Mouse (Mus musculus) forebrain, embryonic 12.5 days (tissue): ENCODE data around the gene Colgalt2. TPM values are rescaled to one million over a fixed set of nuclear protein-coding genes. Genes with fewer than 3 reads are reported as not detected.
A peak's percentile ranks its signal among the peaks of the same experiment; 100 is the strongest.
"Not testable (repeated sequence)": the region's sequence is repeated elsewhere in the genome, so short reads cannot be mapped to it uniquely, and the experiment has no call there.

Experiments used
- ATAC-seq: fragments of 200-750 bp; cut with Nextera tagmentation; 2 replicates; pipeline ENCODE4 v1.8.0; 2017; ENCODE audit warnings: moderate TSS enrichment; ENCODE audit not compliant: low FRiP score
- H3K27ac ChIP-seq: fragments of 300-500 bp; sonication (generic); 2 replicates; pipeline ENCODE4 v1.5.1; 2016; ENCODE audit warnings: mild to moderate bottlenecking
- H3K27me3 ChIP-seq: fragments of 300-500 bp; sonication (generic); 2 replicates; pipeline ENCODE4 v1.6.1; 2016; ENCODE audit warnings: mild to moderate bottlenecking
- H3K36me3 ChIP-seq: fragments of 300-500 bp; sonication (generic); replicated peaks from 2 replicates; pipeline ENCODE4 v1.6.1; 2016; ENCODE audit warnings: mild to moderate bottlenecking
- H3K4me1 ChIP-seq: fragments of 300-500 bp; sonication (generic); 2 replicates; pipeline ENCODE4 v1.6.1; 2016
- H3K4me2 ChIP-seq: fragments of 300-500 bp; sonication (generic); 2 replicates; pipeline ENCODE4 v1.6.1; 2016; ENCODE audit warnings: mild to moderate bottlenecking, moderate library complexity
- H3K4me3 ChIP-seq: fragments of 300-500 bp; sonication (generic); replicated peaks from 2 replicates; pipeline ENCODE4 v1.5.1; 2016; ENCODE audit warnings: mild to moderate bottlenecking
- H3K9ac ChIP-seq: fragments of 300-500 bp; sonication (generic); 2 replicates; pipeline ENCODE4 v1.6.1; 2016; ENCODE audit warnings: mild to moderate bottlenecking
- H3K9me3 ChIP-seq: fragments of 300-500 bp; sonication (generic); 2 replicates; pipeline ENCODE4 v1.6.1; 2016
- WGBS: fragments of 180-500 bp; shearing (Covaris S2); methylation state at CpG from one replicate; pipeline ENCODE4 v1.1.7; 2016; 5-methylcytosine and 5-hydroxymethylcytosine counted together
- polyA plus RNA-seq: library from polyadenylated mRNA; unstranded; fragments of >200 nt; fragmentation: Nextera tagmentation; extraction: Ambion mirVana; gene quantifications from 2 replicates; pipeline ENCODE4 v1.2.1, GENCODE M21; 2016

The Colgalt2 gene
- polyA plus RNA-seq, 1 experiment from 2014 or later, result 2.1 TPM

DNA sequence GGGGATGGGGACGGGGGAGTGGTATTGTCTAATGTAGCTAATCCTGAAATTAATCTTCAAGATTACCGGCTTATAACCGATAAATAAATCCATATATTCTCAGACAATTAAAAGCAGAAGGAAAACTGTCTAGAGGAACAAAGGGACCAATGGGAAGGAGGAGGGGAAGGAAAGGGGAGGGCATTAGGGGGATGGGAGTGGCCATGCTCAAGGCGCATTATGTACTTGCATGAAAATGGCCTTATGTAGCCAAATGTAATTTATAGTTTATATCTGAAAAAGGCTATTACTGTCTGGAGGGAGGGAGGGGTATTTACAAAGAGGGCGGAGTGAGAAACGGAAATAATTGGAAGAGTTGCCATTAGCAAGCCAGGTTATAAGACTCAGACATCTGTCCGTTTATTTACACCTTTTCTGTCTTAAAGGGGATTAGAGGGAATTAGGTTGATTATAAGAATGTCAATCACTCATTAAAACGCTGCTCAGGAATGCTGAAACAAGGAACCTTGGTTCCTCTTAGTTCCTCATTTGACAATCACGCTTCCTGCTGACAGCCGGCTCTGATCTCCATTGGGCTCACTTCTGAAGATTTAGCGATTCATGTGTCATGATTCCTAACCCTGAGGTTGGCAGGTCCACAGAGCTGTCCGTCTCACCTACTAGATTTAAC, 28.4 kb downstream of the Colgalt2 start:
- WGBS, result 38% methylated on average over 12 of the region's 12 CpGs

DNA sequence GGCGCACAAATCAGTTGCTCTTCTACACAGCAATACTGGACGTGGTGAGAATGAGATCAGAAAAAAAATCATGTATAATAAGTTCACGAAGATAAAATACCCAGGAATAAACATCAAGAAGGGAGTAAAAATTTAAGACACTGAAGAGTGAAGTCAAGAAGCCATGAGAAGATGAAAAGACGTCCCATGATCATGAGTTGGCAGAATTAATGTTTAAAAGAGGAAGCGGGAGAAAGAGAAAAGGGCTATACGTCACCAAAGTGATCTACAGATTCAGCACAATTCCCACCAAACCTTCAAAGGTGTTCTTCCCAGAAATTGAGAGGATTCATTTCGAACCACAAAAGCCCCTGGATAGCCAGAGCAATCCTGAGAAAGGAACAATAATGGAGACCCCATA, 30.2 kb downstream of the Colgalt2 start:
- Histone ChIP-seq H3K4me3 (no peak overlapping the region), H3K27me3 (no peaks in the 10 kb centered on the region), H3K9me3 (no peaks in the 10 kb centered on the region), H3K36me3 (no peaks in the 10 kb centered on the region), H3K27ac (no peak overlapping the region), H3K4me2 (no peak overlapping the region), H3K9ac (no peak overlapping the region), H3K4me1 (peaks cover 3% of the 10 kb centered on the region; the same call in 1 of the 2 replicates)
- WGBS, result 86% methylated on average over 7 of the region's 7 CpGs
- ATAC-seq, result no peak

More for the DNA sequence above, 28.4 kb downstream of the Colgalt2 start:
- Histone ChIP-seq H3K4me1 (peaks cover 3% of the 10 kb centered on the region; the same call in 1 of the 2 replicates), H3K27me3 (no peaks in the 10 kb centered on the region), H3K4me2 (peak overlapping the region; percentile 3; the same call in 1 of the 2 replicates), H3K9me3 (no peaks in the 10 kb centered on the region), H3K9ac (no peak overlapping the region), H3K27ac (no peak overlapping the region), H3K4me3 (no peak overlapping the region), H3K36me3 (no peaks in the 10 kb centered on the region)
- peak; percentile 63; the same call in 1 of the 2 replicates for ATAC-seq

- Histone ChIP-seq H3K4me2 (no peak overlapping the region), H3K27ac (no peak overlapping the region), H3K27me3 (no peaks in the 10 kb centered on the region), H3K4me3 (no peak overlapping the region), H3K9me3 (no peaks in the 10 kb centered on the region), H3K4me1 (no peaks in the 10 kb centered on the region), H3K36me3 (no peaks in the 10 kb centered on the region), H3K9ac (no peak overlapping the region)
- no peak for ATAC-seq
- WGBS, result 83% methylated on average over 4 of the region's 4 CpGs
Observed at GRCm38 (mm10) chr1:152434166-152434565, 34.5 kb downstream of the Colgalt2 start.

GRCm38 (mm10) chr1:152437518-152437917, 37.9 kb downstream of the Colgalt2 start:
- 89% methylated on average over 15 of the region's 17 CpGs for WGBS

GRCm38 (mm10) chr1:152439408-152439807, 39.8 kb downstream of the Colgalt2 start:
- no peaks in the 10 kb centered on the region for H3K4me1 ChIP-seq
- no peaks in the 10 kb centered on the region for H3K9me3 ChIP-seq
- no peak overlapping the region for H3K4me2 ChIP-seq
- H3K27ac ChIP-seq, result no peak overlapping the region
- no peaks in the 10 kb centered on the region for H3K36me3 ChIP-seq
- H3K27me3 ChIP-seq, result no peaks in the 10 kb centered on the region
- H3K4me3 ChIP-seq, result no peak overlapping the region
- no peak for ATAC-seq
- WGBS, result 75% methylated on average over 4 of the region's 4 CpGs
- no peak overlapping the region for H3K9ac ChIP-seq

More at GRCm38 (mm10) chr1:152437518-152437917, 37.9 kb downstream of the Colgalt2 start:
- H3K27ac ChIP-seq, H3K9ac ChIP-seq, H3K9me3 ChIP-seq, H3K4me3 ChIP-seq, H3K4me2 ChIP-seq, ATAC-seq, H3K4me1 ChIP-seq, H3K27me3 ChIP-seq, H3K36me3 ChIP-seq: not testable (repeated sequence)

DNA sequence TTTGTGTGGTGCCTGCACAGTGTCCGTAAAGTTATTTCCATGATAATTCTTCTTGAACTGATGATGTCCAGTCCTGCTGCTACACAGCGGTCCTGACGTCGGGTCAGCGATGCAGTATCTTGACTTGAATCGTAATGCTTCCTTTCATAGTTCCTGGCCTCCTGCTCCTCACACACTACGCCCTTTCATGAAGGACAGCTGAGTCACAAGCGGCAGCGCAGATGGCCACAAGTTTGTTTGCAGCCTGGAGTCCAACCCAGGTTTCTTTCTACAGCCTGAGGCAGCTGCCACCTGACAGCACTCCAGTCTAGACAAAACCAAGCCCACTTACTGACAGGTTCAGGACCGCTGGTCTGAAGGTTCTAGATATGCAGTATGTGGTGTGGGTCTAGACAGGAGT, 40.2 kb downstream of the Colgalt2 start:
- no peak overlapping the region for H3K4me3 ChIP-seq
- no peaks in the 10 kb centered on the region for H3K4me1 ChIP-seq
- ATAC-seq, result no peak
- no peaks in the 10 kb centered on the region for H3K9me3 ChIP-seq
- WGBS, result 88% methylated on average over 10 of the region's 10 CpGs
- H3K9ac ChIP-seq, result no peak overlapping the region
- H3K27ac ChIP-seq, result no peak overlapping the region
- no peaks in the 10 kb centered on the region for H3K36me3 ChIP-seq
- no peak overlapping the region for H3K4me2 ChIP-seq
- no peaks in the 10 kb centered on the region for H3K27me3 ChIP-seq

DNA sequence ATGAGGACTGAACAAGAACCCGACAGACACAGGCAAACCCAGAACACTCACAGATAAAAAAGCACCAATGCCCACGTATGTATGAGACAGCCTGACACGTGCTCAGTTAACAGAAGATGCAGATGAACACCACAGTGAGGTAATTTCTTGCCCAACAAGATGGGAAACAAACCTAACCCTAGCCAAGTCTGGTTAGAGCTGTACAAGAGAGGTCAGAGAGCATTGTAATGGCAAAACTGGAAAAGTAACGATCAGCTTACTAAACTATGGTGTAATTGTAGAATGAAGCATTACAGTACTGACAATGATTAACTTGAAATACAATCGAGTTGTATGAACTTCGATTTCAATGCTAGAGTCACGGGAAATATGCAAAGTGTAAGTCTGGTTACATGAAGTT, 45.0 kb downstream of the Colgalt2 start:
- 91% methylated on average over 7 of the region's 7 CpGs for WGBS
- Histone ChIP-seq H3K27me3 (no peaks in the 10 kb centered on the region), H3K9ac (no peak overlapping the region), H3K4me1 (no peaks in the 10 kb centered on the region), H3K36me3 (no peaks in the 10 kb centered on the region), H3K4me3 (no peak overlapping the region), H3K27ac (no peak overlapping the region), H3K9me3 (no peaks in the 10 kb centered on the region), H3K4me2 (no peak overlapping the region)
- no peak for ATAC-seq

- H3K9me3 ChIP-seq, result no peaks in the 10 kb centered on the region
- 90% methylated on average over 6 of the region's 6 CpGs for WGBS
- no peaks in the 10 kb centered on the region for H3K27me3 ChIP-seq
- no peak overlapping the region for H3K4me3 ChIP-seq
- no peak overlapping the region for H3K27ac ChIP-seq
- H3K4me1 ChIP-seq, result no peaks in the 10 kb centered on the region
- no peaks in the 10 kb centered on the region for H3K36me3 ChIP-seq
- no peak overlapping the region for H3K9ac ChIP-seq
- H3K4me2 ChIP-seq, result no peak overlapping the region
- no peak for ATAC-seq
Observed at GRCm38 (mm10) chr1:152445925-152446324, 46.3 kb downstream of the Colgalt2 start.

DNA sequence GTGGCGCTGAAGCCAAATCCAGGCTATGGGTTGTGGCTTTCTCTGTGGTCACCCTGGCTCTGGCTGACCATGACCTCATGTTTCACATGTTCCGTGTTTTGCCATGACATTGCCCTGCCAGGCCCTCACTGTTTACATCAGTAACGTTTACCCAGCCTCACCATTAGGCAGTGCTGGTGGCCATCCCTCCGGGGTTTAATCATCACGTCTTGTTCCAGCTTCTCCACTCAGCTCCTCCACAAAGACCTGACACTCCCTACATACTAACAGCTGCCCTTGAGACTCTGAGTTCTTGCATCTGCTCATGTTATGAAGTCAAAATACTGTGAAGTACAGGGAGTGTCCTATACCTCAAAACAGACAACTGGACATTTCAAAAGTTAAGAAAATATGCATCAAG, 54.9 kb downstream of the Colgalt2 start:
- no peaks in the 10 kb centered on the region for H3K27me3 ChIP-seq
- H3K27ac ChIP-seq, result no peak overlapping the region
- no peak overlapping the region for H3K9ac ChIP-seq
- no peak for ATAC-seq
- peaks cover 14% of the 10 kb centered on the region for H3K4me1 ChIP-seq
- H3K36me3 ChIP-seq, result no peaks in the 10 kb centered on the region
- no peak overlapping the region for H3K4me2 ChIP-seq
- H3K9me3 ChIP-seq, result no peaks in the 10 kb centered on the region
- no peak overlapping the region for H3K4me3 ChIP-seq
- 85% methylated on average over 5 of the region's 5 CpGs for WGBS

DNA sequence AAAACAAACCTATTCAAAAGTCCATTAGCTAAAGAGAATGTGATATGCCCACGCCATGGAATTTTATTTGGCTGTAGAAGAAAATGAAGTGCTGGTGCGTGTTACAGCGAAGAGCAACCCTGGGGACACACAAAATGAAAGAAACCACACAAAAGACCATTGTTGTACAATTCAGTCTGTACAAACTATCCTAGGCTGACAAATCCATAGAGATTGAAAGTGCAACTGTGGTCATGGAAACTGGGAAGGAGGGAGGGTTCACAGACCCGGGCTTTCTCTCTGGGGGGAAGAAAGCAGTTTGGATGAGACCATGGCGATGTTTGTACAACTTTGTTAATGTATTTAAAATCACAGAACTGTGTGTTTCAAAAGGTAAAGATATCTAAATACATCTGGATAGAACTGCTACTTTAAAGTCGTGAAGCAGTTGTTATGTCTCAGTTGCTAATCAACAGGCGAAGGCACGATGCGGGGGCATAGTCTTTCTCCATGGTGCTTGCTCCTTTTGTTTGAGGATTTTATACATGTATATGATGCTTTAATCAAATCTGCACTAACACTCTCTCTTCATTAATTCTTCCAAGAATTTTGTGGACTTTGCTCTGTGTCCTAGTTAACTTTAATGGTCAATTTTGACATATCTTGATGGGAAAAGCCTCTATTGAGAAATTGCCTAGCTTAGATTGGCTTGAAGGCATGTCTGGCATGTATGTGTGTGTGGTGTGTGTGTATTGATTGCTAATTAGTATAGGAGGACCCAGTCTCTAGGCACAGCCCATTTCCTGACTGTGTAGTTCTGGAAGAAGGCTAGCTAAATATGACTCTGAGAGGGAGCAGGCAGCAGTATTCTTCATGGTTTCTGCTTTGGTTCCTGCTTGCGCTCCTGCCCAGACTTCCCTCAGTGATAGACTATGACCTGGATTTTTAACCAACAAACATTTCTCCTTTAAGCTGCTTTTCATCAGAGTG, 55.9 kb downstream of the Colgalt2 start:
- Histone ChIP-seq H3K27me3 (no peaks in the 10 kb centered on the region), H3K27ac (no peak overlapping the region), H3K9ac (no peak overlapping the region), H3K9me3 (no peaks in the 10 kb centered on the region), H3K4me3 (no peak overlapping the region), H3K4me1 (peaks cover 14% of the 10 kb centered on the region), H3K36me3 (no peaks in the 10 kb centered on the region), H3K4me2 (no peak overlapping the region)
- WGBS, result 63% methylated on average over 10 of the region's 10 CpGs
- ATAC-seq, result peak; percentile 41; the same call in 1 of the 2 replicates

GRCm38 (mm10) chr1:152456266-152456665, 56.6 kb downstream of the Colgalt2 start:
- no peaks in the 10 kb centered on the region for H3K27me3 ChIP-seq
- WGBS, result 83% methylated on average over 3 of the region's 3 CpGs
- H3K4me1 ChIP-seq, result peaks cover 14% of the 10 kb centered on the region
- no peak overlapping the region for H3K9ac ChIP-seq
- H3K36me3 ChIP-seq, result no peaks in the 10 kb centered on the region
- no peak for ATAC-seq
- H3K4me2 ChIP-seq, result no peak overlapping the region
- no peak overlapping the region for H3K27ac ChIP-seq
- no peak overlapping the region for H3K4me3 ChIP-seq
- H3K9me3 ChIP-seq, result no peaks in the 10 kb centered on the region

DNA sequence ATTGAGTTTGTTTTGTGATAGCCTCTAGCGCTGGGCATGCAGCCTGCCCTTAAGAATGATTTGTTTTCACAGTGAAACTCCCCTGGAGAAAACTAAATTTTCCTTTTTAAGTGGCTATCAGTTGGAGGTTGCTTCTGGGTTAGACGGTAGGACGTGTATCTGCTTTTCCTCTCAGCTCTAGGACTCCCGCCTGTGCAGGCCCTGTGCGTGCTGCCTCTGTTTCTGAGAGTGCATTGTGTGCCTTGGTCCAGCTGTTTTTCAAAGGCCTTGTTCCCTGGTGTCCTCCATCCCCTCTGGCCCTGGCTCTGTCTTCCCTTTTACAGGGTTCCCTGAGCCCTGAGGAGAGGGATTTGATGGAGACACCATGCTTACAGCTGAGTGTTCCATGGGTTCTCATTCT, 58.0 kb downstream of the Colgalt2 start:
- no peak overlapping the region for H3K4me2 ChIP-seq
- H3K36me3 ChIP-seq, result no peaks in the 10 kb centered on the region
- H3K9ac ChIP-seq, result no peak overlapping the region
- no peak for ATAC-seq
- peaks cover 14% of the 10 kb centered on the region for H3K4me1 ChIP-seq
- H3K9me3 ChIP-seq, result no peaks in the 10 kb centered on the region
- no peaks in the 10 kb centered on the region for H3K27me3 ChIP-seq
- no peak overlapping the region for H3K4me3 ChIP-seq
- H3K27ac ChIP-seq, result no peak overlapping the region
- 65% methylated on average over 5 of the region's 5 CpGs for WGBS
